Mouse (Mus musculus) thymus, adult 2 months (tissue): ENCODE results near the gene Asic1. TPM values are rescaled to one million over a fixed set of nuclear protein-coding genes. Genes with fewer than 3 reads are reported as not detected.

Source experiments
- DNase-seq: peaks from one replicate; pipeline ENCODE4 v3.0.0; 2021
- H3K27ac ChIP-seq: fragments of 200-500 bp; 2 replicates; pipeline ENCODE4 v1.5.1; 2012; ENCODE audit warnings: low read length, control low read depth; ENCODE audit not compliant: control insufficient read depth, insufficient read depth
- H3K27me3 ChIP-seq: fragments of 200-500 bp; 2 replicates; pipeline ENCODE4 v1.6.1; 2012; ENCODE audit warnings: mild to moderate bottlenecking, low read length, moderate library complexity, mixed read lengths; ENCODE audit not compliant: control insufficient read depth, insufficient read depth
- H3K36me3 ChIP-seq: fragments of 200-500 bp; 2 replicates; pipeline ENCODE4 v1.6.1; 2012; ENCODE audit warnings: mild to moderate bottlenecking, low read length, moderate library complexity; ENCODE audit not compliant: control insufficient read depth, insufficient read depth
- H3K4me1 ChIP-seq: fragments of 200-500 bp; replicated peaks from 2 replicates; pipeline ENCODE4 v1.6.1; 2012; ENCODE audit warnings: low read length; ENCODE audit not compliant: control insufficient read depth, insufficient read depth
- H3K4me3 ChIP-seq: fragments of 200-500 bp; 2 replicates; pipeline ENCODE4 v1.5.1; 2012; ENCODE audit warnings: mild to moderate bottlenecking, low read length, control low read depth, moderate library complexity; ENCODE audit not compliant: control insufficient read depth, insufficient read depth
- CTCF ChIP-seq: fragments of 200-500 bp; IDR thresholded peaks from 2 replicates; pipeline ENCODE4 v1.5.1; 2012; ENCODE audit warnings: mild to moderate bottlenecking, control low read depth, low read length, moderate library complexity, borderline replicate concordance; ENCODE audit not compliant: control insufficient read depth, poor library complexity, insufficient read depth; ENCODE audit errors: extremely low read depth
- POLR2A ChIP-seq: fragments of 200-500 bp; IDR thresholded peaks from 2 replicates; pipeline ENCODE4 v1.6.1; 2012; ENCODE audit warnings: mild to moderate bottlenecking, low read length, control low read depth, moderate library complexity; ENCODE audit not compliant: control insufficient read depth, poor library complexity, insufficient read depth; ENCODE audit errors: extremely low read depth
- WGBS: fragments of 180-500 bp; shearing (Covaris S2); methylation state at CpG from one replicate; pipeline ENCODE4 v1.1.7; 2018; 5-methylcytosine and 5-hydroxymethylcytosine counted together
- polyA plus RNA-seq: library from polyadenylated mRNA; depleted of rRNA; stranded (reverse); fragments of >200 nt; gene quantifications from 2 replicates; pipeline ENCODE4 v1.2.3, GENCODE M21; 2012

Asic1 gene
- polyA plus RNA-seq, 1 experiment, result 0.13 TPM

- Histone ChIP-seq H3K27me3 (no peaks in the 10 kb centered on the region), H3K4me3 (no peak overlapping the region), H3K36me3 (peaks cover 10% of the 10 kb centered on the region), H3K4me1 (peaks cover 6% of the 10 kb centered on the region), H3K27ac (no peak overlapping the region)
- DNase-seq, result no peak
- 88% methylated on average over 11 of the region's 12 CpGs for WGBS
- TF ChIP-seq CTCF (no peak), POLR2A (no peak)
Measured at GRCm38 (mm10) chr15:99716814-99717213, 46.6 kb downstream of the Asic1 start.

GRCm38 (mm10) chr15:99717386-99718334 is 47.5 kb downstream of the Asic1 start, which contains the start of gene Gpd1:
Gene Gpd1 (plus strand): TSS chr15:99717515.
- TF ChIP-seq CTCF, result no peak
- no peak for TF ChIP-seq POLR2A
- Histone ChIP-seq H3K4me3 (no peak within 1 kb of the TSS), H3K27me3 (no peaks in the 10 kb centered on the region), H3K27ac (no peak within 1 kb of the TSS), H3K4me1 (peaks cover 6% of the 10 kb centered on the region), H3K36me3 (peaks cover 2% of the 10 kb centered on the region)
- WGBS, result 18% methylated on average over 26 of the region's 26 CpGs
- DNase-seq, result no peak

- DNase-seq, result no peak
- Histone ChIP-seq H3K36me3 (no peaks in the 10 kb centered on the region), H3K4me1 (peaks cover 6% of the 10 kb centered on the region), H3K4me3 (no peak overlapping the region), H3K27ac (no peak overlapping the region), H3K27me3 (no peaks in the 10 kb centered on the region)
- no peak for TF ChIP-seq CTCF
- TF ChIP-seq POLR2A, result no peak
- WGBS, result 96% methylated on average over 9 of the region's 9 CpGs
Measured at GRCm38 (mm10) chr15:99718461-99719021, 48.4 kb downstream of the Asic1 start.

- DNase-seq, result no peak
- TF ChIP-seq POLR2A, result no peak
- no peak for TF ChIP-seq CTCF
- H3K4me1 ChIP-seq, result peaks cover 16% of the 10 kb centered on the region
- no peak overlapping the region for H3K4me3 ChIP-seq
- no peaks in the 10 kb centered on the region for H3K27me3 ChIP-seq
- H3K36me3 ChIP-seq, result no peaks in the 10 kb centered on the region
- 91% methylated on average over 8 of the region's 8 CpGs for WGBS
- no peak overlapping the region for H3K27ac ChIP-seq
Measured at GRCm38 (mm10) chr15:99719865-99720264, 49.7 kb downstream of the Asic1 start.

GRCm38 (mm10) chr15:99721921-99722743 is 52.0 kb downstream of the Asic1 start:
- no peak for TF ChIP-seq CTCF
- TF ChIP-seq POLR2A, result no peak
- H3K36me3 ChIP-seq, result no peaks in the 10 kb centered on the region
- peaks cover 16% of the 10 kb centered on the region for H3K4me1 ChIP-seq
- 88% methylated on average over 25 of the region's 25 CpGs for WGBS
- no peak overlapping the region for H3K27ac ChIP-seq
- no peak overlapping the region for H3K4me3 ChIP-seq
- no peaks in the 10 kb centered on the region for H3K27me3 ChIP-seq
- no peak for DNase-seq

GRCm38 (mm10) chr15:99723120-99723514 is 52.9 kb downstream of the Asic1 start:
- DNase-seq, result no peak
- Histone ChIP-seq H3K27ac (no peak overlapping the region), H3K4me3 (no peak overlapping the region), H3K4me1 (peaks cover 10% of the 10 kb centered on the region), H3K27me3 (no peaks in the 10 kb centered on the region), H3K36me3 (no peaks in the 10 kb centered on the region)
- TF ChIP-seq POLR2A (no peak), CTCF (no peak)
- 69% methylated on average over 10 of the region's 10 CpGs for WGBS
